Mouse (Mus musculus) kidney, adult 2 months (tissue): Measurements from ENCODE around the gene Vmn1r1. TPM values are rescaled to one million over a fixed set of nuclear protein-coding genes. Genes with fewer than 3 reads are reported as not detected.
"Not testable (repeated sequence)": the region's sequence is repeated elsewhere in the genome, so short reads cannot be mapped to it uniquely, and the experiment has no call there.

Experiments
- DNase-seq: peaks from one replicate; pipeline ENCODE4 v3.0.0; 2021
- H3K27ac ChIP-seq: fragments of 200-500 bp; 2 replicates; pipeline ENCODE4 v1.5.1; 2012; ENCODE audit warnings: low read depth, low read length, control low read depth, inconsistent platforms; ENCODE audit not compliant: insufficient read depth
- H3K27me3 ChIP-seq: fragments of 200-500 bp; replicated peaks from 2 replicates; pipeline ENCODE4 v1.6.1; 2012; ENCODE audit warnings: mild to moderate bottlenecking, moderate library complexity, low read length, inconsistent platforms; ENCODE audit not compliant: control insufficient read depth, insufficient read depth
- H3K36me3 ChIP-seq: fragments of 200-500 bp; 2 replicates; pipeline ENCODE4 v1.6.1; 2012; ENCODE audit warnings: mild to moderate bottlenecking, moderate library complexity, low read length, inconsistent platforms; ENCODE audit not compliant: control insufficient read depth, insufficient read depth
- H3K4me1 ChIP-seq: fragments of 200-500 bp; 2 replicates; pipeline ENCODE4 v1.6.1; 2011; ENCODE audit warnings: low read length; ENCODE audit not compliant: control insufficient read depth, insufficient read depth
- H3K4me3 ChIP-seq: fragments of 200-500 bp; 2 replicates; pipeline ENCODE4 v1.5.1; 2011; ENCODE audit warnings: mild to moderate bottlenecking, low read depth, low read length, control low read depth; ENCODE audit not compliant: insufficient read depth
- CTCF ChIP-seq: fragments of 200-500 bp; conservative IDR thresholded peaks from 2 replicates; pipeline ENCODE4 v1.5.1; 2011; ENCODE audit warnings: low read depth, mild to moderate bottlenecking, control low read depth, low read length, moderate library complexity, mixed read lengths; ENCODE audit not compliant: insufficient read depth, insufficient read length
- POLR2A ChIP-seq: fragments of 200-500 bp; IDR thresholded peaks from one replicate; pipeline ENCODE4 v1.6.1; 2011; ENCODE audit warnings: low read depth, low read length, control low read depth
- WGBS: fragments of 180-500 bp; shearing (Covaris S2); methylation state at CpG from one replicate; pipeline ENCODE4 v1.1.7; 2018; 5-methylcytosine and 5-hydroxymethylcytosine counted together
- polyA plus RNA-seq: library from polyadenylated mRNA; depleted of rRNA; stranded (reverse); fragments of >200 nt; gene quantifications from 2 replicates; pipeline ENCODE4 v1.2.3, GENCODE M21; 2012; rRNA removed

The Vmn1r1 gene
- not detected in 2 replicates for polyA plus RNA-seq

- no peak within 1 kb of the TSS for H3K27ac ChIP-seq
- no peaks in the 10 kb centered on the region for H3K4me1 ChIP-seq
- H3K36me3 ChIP-seq = no peaks in the 10 kb centered on the region
- no peak for DNase-seq
- H3K4me3 ChIP-seq = no peak within 1 kb of the TSS
- H3K27me3 ChIP-seq = no peaks in the 10 kb centered on the region
- TF ChIP-seq CTCF (no peak), POLR2A (no peak)
- 82% methylated on average over 7 of the region's 7 CpGs for WGBS
Observed at GRCm38 (mm10) chr1:182164386-182164785, at the start of gene Vmn1r1. Gene Vmn1r1 (minus strand): TSS chr1:182164486.

- no peak for TF ChIP-seq CTCF
- no peak for TF ChIP-seq POLR2A
- DNase-seq = no peak
Observed at GRCm38 (mm10) chr1:182210322-182210721, 46.0 kb upstream of the Vmn1r1 start.

GRCm38 (mm10) chr1:182192581-182192980 lies 28.3 kb upstream of the Vmn1r1 start:
- no peak overlapping the region for H3K4me3 ChIP-seq
- peaks cover 9% of the 10 kb centered on the region for H3K4me1 ChIP-seq
- H3K27ac ChIP-seq = no peak overlapping the region
- TF ChIP-seq CTCF = no peak
- TF ChIP-seq POLR2A = no peak
- WGBS = 70% methylated on average over 1 of the region's 1 CpGs
- H3K27me3 ChIP-seq = no peaks in the 10 kb centered on the region
- DNase-seq = no peak
- H3K36me3 ChIP-seq = no peaks in the 10 kb centered on the region

More at GRCm38 (mm10) chr1:182210322-182210721, 46.0 kb upstream of the Vmn1r1 start:
- no peaks in the 10 kb centered on the region for H3K36me3 ChIP-seq
- WGBS = 85% methylated on average over 2 of the region's 2 CpGs
- H3K4me1 ChIP-seq = no peaks in the 10 kb centered on the region; the same call in 1 of the 2 replicates
- no peak overlapping the region for H3K27ac ChIP-seq
- H3K27me3 ChIP-seq = no peaks in the 10 kb centered on the region
- H3K4me3 ChIP-seq = no peak overlapping the region

GRCm38 (mm10) chr1:182191816-182192545 lies 27.7 kb upstream of the Vmn1r1 start:
- 31% methylated on average over 10 of the region's 10 CpGs for WGBS
- H3K36me3 ChIP-seq = no peaks in the 10 kb centered on the region
- peak overlapping the region; percentile 25; the same call in 1 of the 2 replicates for H3K27ac ChIP-seq
- H3K4me1 ChIP-seq = peaks cover 9% of the 10 kb centered on the region
- H3K27me3 ChIP-seq = no peaks in the 10 kb centered on the region
- DNase-seq = peak; percentile 60
- H3K4me3 ChIP-seq = no peak overlapping the region
- no peak for TF ChIP-seq POLR2A
- no peak for TF ChIP-seq CTCF

- TF ChIP-seq POLR2A (no peak), CTCF (no peak)
- no peaks in the 10 kb centered on the region for H3K27me3 ChIP-seq
- DNase-seq = no peak
- H3K4me3 ChIP-seq = no peak overlapping the region
- no peaks in the 10 kb centered on the region for H3K36me3 ChIP-seq
- H3K27ac ChIP-seq = no peak overlapping the region
- peaks cover 9% of the 10 kb centered on the region for H3K4me1 ChIP-seq
- WGBS = 61% methylated on average over 5 of the region's 5 CpGs
Observed at GRCm38 (mm10) chr1:182191181-182191580, 26.9 kb upstream of the Vmn1r1 start.

- Histone ChIP-seq H3K36me3 (no peaks in the 10 kb centered on the region), H3K27me3 (no peaks in the 10 kb centered on the region), H3K4me3 (no peak overlapping the region), H3K4me1 (peaks cover 9% of the 10 kb centered on the region), H3K27ac (no peak overlapping the region)
- TF ChIP-seq POLR2A = no peak
- TF ChIP-seq CTCF = no peak
- peak; percentile 20 for DNase-seq
- WGBS = 72% methylated on average over 3 of the region's 3 CpGs
Observed at GRCm38 (mm10) chr1:182189669-182190440, 25.6 kb upstream of the Vmn1r1 start.

- not testable (repeated sequence) for DNase-seq, H3K4me3 ChIP-seq, H3K27me3 ChIP-seq, H3K4me1 ChIP-seq, H3K36me3 ChIP-seq, H3K27ac ChIP-seq
- WGBS = 90% methylated on average over 4 of the region's 4 CpGs
Observed at GRCm38 (mm10) chr1:182182449-182182848, 18.2 kb upstream of the Vmn1r1 start.
